Mouse (Mus musculus) hindbrain, embryonic 10.5 days (tissue): ENCODE results near the gene Masp1. TPM values are rescaled to one million over a fixed set of nuclear protein-coding genes. Genes with fewer than 3 reads are reported as not detected.

ENCODE experiments used
- DNase-seq: peaks from one replicate; pipeline ENCODE4 v3.0.0-alpha.2; 2017; ENCODE audit warnings: low spot score
- H3K27ac ChIP-seq: fragments of 300-500 bp; sonication (generic); 2 replicates; pipeline ENCODE4 v1.5.1; 2016; ENCODE audit warnings: mild to moderate bottlenecking, moderate library complexity
- H3K27me3 ChIP-seq: fragments of 300-500 bp; sonication (generic); 2 replicates; pipeline ENCODE4 v1.6.1; 2016; ENCODE audit warnings: mild to moderate bottlenecking; ENCODE audit not compliant: poor library complexity, insufficient read depth, severe bottlenecking
- H3K36me3 ChIP-seq: fragments of 300-500 bp; sonication (generic); 2 replicates; pipeline ENCODE4 v1.6.1; 2016; ENCODE audit warnings: mild to moderate bottlenecking, moderate library complexity
- H3K4me1 ChIP-seq: fragments of 300-500 bp; sonication (generic); replicated peaks from 2 replicates; pipeline ENCODE4 v1.6.1; 2016; ENCODE audit warnings: mild to moderate bottlenecking
- H3K4me3 ChIP-seq: fragments of 300-500 bp; sonication (generic); 2 replicates; pipeline ENCODE4 v1.5.1; 2016; ENCODE audit warnings: mild to moderate bottlenecking, moderate library complexity
- H3K9me3 ChIP-seq: fragments of 300-500 bp; sonication (generic); 2 replicates; pipeline ENCODE4 v1.6.1; 2016; ENCODE audit warnings: mild to moderate bottlenecking, moderate library complexity
- WGBS: fragments of 180-500 bp; shearing (Covaris S2); methylation state at CpG from one replicate; pipeline ENCODE4 v1.1.7; 2016; 5-methylcytosine and 5-hydroxymethylcytosine counted together
- polyA plus RNA-seq: library from polyadenylated mRNA; unstranded; fragments of >200 nt; fragmentation: Nextera tagmentation; extraction: Ambion mirVana; gene quantifications from 2 replicates; pipeline ENCODE4 v1.2.1, GENCODE M21; 2016

Masp1 gene
- polyA plus RNA-seq, 1 experiment from 2014 or later = 19.2 TPM

GRCm38 (mm10) chr16:23479872-23480603 is 40.6 kb downstream of the Masp1 start:
- H3K4me3 ChIP-seq = no peak overlapping the region
- no peak overlapping the region for H3K27ac ChIP-seq
- peaks cover 4% of the 10 kb centered on the region; the same call in 1 of the 2 replicates for H3K27me3 ChIP-seq
- H3K36me3 ChIP-seq = no peaks in the 10 kb centered on the region
- peaks cover 9% of the 10 kb centered on the region for H3K4me1 ChIP-seq
- no peak for DNase-seq
- H3K9me3 ChIP-seq = no peaks in the 10 kb centered on the region
- 79% methylated on average over 7 of the region's 7 CpGs for WGBS

- Histone ChIP-seq H3K4me1 (no peaks in the 10 kb centered on the region), H3K27ac (no peak overlapping the region), H3K9me3 (no peaks in the 10 kb centered on the region), H3K36me3 (no peaks in the 10 kb centered on the region), H3K4me3 (no peak overlapping the region), H3K27me3 (no peaks in the 10 kb centered on the region)
- no peak for DNase-seq
Measured at GRCm38 (mm10) chr16:23476598-23476997, 44.0 kb downstream of the Masp1 start.

- 92% methylated on average over 4 of the region's 4 CpGs for WGBS
- no peak for DNase-seq
Measured at GRCm38 (mm10) chr16:23475651-23476050, 45.0 kb downstream of the Masp1 start.

GRCm38 (mm10) chr16:23472046-23472445 is 48.6 kb downstream of the Masp1 start:
- H3K36me3 ChIP-seq = peaks cover 6% of the 10 kb centered on the region; the same call in 1 of the 2 replicates
- no peak overlapping the region for H3K4me3 ChIP-seq
- no peaks in the 10 kb centered on the region for H3K27me3 ChIP-seq
- no peak overlapping the region for H3K27ac ChIP-seq
- no peaks in the 10 kb centered on the region for H3K9me3 ChIP-seq
- no peak for DNase-seq
- no peaks in the 10 kb centered on the region for H3K4me1 ChIP-seq
- WGBS = 80% methylated on average over 3 of the region's 3 CpGs

More at GRCm38 (mm10) chr16:23475651-23476050, 45.0 kb downstream of the Masp1 start:
- Histone ChIP-seq H3K4me1 (no peaks in the 10 kb centered on the region), H3K27me3 (no peaks in the 10 kb centered on the region), H3K27ac (no peak overlapping the region), H3K4me3 (no peak overlapping the region), H3K9me3 (no peaks in the 10 kb centered on the region), H3K36me3 (no peaks in the 10 kb centered on the region)

GRCm38 (mm10) chr16:23471551-23471950 is 49.1 kb downstream of the Masp1 start:
- peaks cover 6% of the 10 kb centered on the region; the same call in 1 of the 2 replicates for H3K36me3 ChIP-seq
- no peak overlapping the region for H3K4me3 ChIP-seq
- 93% methylated on average over 6 of the region's 6 CpGs for WGBS
- H3K27me3 ChIP-seq = no peaks in the 10 kb centered on the region
- H3K27ac ChIP-seq = no peak overlapping the region
- no peaks in the 10 kb centered on the region for H3K9me3 ChIP-seq
- DNase-seq = no peak
- H3K4me1 ChIP-seq = no peaks in the 10 kb centered on the region

- no peaks in the 10 kb centered on the region for H3K4me1 ChIP-seq
- no peak overlapping the region for H3K4me3 ChIP-seq
- no peak overlapping the region for H3K27ac ChIP-seq
- H3K27me3 ChIP-seq = no peaks in the 10 kb centered on the region
- WGBS = 91% methylated on average over 4 of the region's 4 CpGs
- no peaks in the 10 kb centered on the region for H3K36me3 ChIP-seq
- DNase-seq = no peak
- no peaks in the 10 kb centered on the region for H3K9me3 ChIP-seq
Measured at GRCm38 (mm10) chr16:23463671-23464347, 56.8 kb downstream of the Masp1 start.

GRCm38 (mm10) chr16:23458906-23459588 is 61.6 kb downstream of the Masp1 start:
- DNase-seq = no peak
- Histone ChIP-seq H3K4me1 (no peaks in the 10 kb centered on the region), H3K9me3 (no peaks in the 10 kb centered on the region), H3K4me3 (no peak overlapping the region), H3K27ac (no peak overlapping the region), H3K36me3 (no peaks in the 10 kb centered on the region), H3K27me3 (no peaks in the 10 kb centered on the region)
- 62% methylated on average over 7 of the region's 7 CpGs for WGBS

GRCm38 (mm10) chr16:23457338-23457737 is 63.3 kb downstream of the Masp1 start:
- Histone ChIP-seq H3K27ac (no peak overlapping the region), H3K36me3 (no peaks in the 10 kb centered on the region), H3K4me3 (no peak overlapping the region), H3K4me1 (no peaks in the 10 kb centered on the region), H3K9me3 (no peaks in the 10 kb centered on the region), H3K27me3 (no peaks in the 10 kb centered on the region)
- 94% methylated on average over 5 of the region's 5 CpGs for WGBS
- no peak for DNase-seq

GRCm38 (mm10) chr16:23456534-23456933 is 64.1 kb downstream of the Masp1 start:
- WGBS = 83% methylated on average over 3 of the region's 3 CpGs
- H3K36me3 ChIP-seq = no peaks in the 10 kb centered on the region

GRCm38 (mm10) chr16:23454376-23454775 is 66.2 kb downstream of the Masp1 start:
- Histone ChIP-seq H3K27ac (no peak overlapping the region), H3K4me3 (no peak overlapping the region), H3K27me3 (no peaks in the 10 kb centered on the region), H3K9me3 (no peaks in the 10 kb centered on the region), H3K36me3 (no peaks in the 10 kb centered on the region), H3K4me1 (no peaks in the 10 kb centered on the region)
- no peak for DNase-seq
- 87% methylated on average over 6 of the region's 6 CpGs for WGBS

More at GRCm38 (mm10) chr16:23456534-23456933, 64.1 kb downstream of the Masp1 start:
- no peak overlapping the region for H3K27ac ChIP-seq
- H3K4me1 ChIP-seq = no peaks in the 10 kb centered on the region
- no peaks in the 10 kb centered on the region for H3K27me3 ChIP-seq
- no peak for DNase-seq
- no peaks in the 10 kb centered on the region for H3K9me3 ChIP-seq
- H3K4me3 ChIP-seq = no peak overlapping the region

- H3K9me3 ChIP-seq = no peaks in the 10 kb centered on the region
- no peaks in the 10 kb centered on the region for H3K27me3 ChIP-seq
- no peaks in the 10 kb centered on the region for H3K4me1 ChIP-seq
- 11% methylated on average over 3 of the region's 3 CpGs for WGBS
- peak; percentile 64 for DNase-seq
- H3K27ac ChIP-seq = no peak overlapping the region
- H3K4me3 ChIP-seq = no peak overlapping the region
- H3K36me3 ChIP-seq = no peaks in the 10 kb centered on the region
Measured at GRCm38 (mm10) chr16:23452476-23452875, 68.1 kb downstream of the Masp1 start.

GRCm38 (mm10) chr16:23450816-23451215 is 69.8 kb downstream of the Masp1 start:
- H3K36me3 ChIP-seq = no peaks in the 10 kb centered on the region
- no peak overlapping the region for H3K27ac ChIP-seq
- no peak overlapping the region for H3K4me3 ChIP-seq
- no peaks in the 10 kb centered on the region for H3K4me1 ChIP-seq
- no peaks in the 10 kb centered on the region for H3K9me3 ChIP-seq
- no peaks in the 10 kb centered on the region for H3K27me3 ChIP-seq
- DNase-seq = no peak
- 88% methylated on average over 4 of the region's 4 CpGs for WGBS

- DNase-seq = no peak
- 86% methylated on average over 2 of the region's 2 CpGs for WGBS
- Histone ChIP-seq H3K4me3 (no peak overlapping the region), H3K27me3 (no peaks in the 10 kb centered on the region), H3K27ac (no peak overlapping the region), H3K36me3 (no peaks in the 10 kb centered on the region), H3K4me1 (no peaks in the 10 kb centered on the region), H3K9me3 (no peaks in the 10 kb centered on the region)
Measured at GRCm38 (mm10) chr16:23449946-23450345, 70.7 kb downstream of the Masp1 start.
